Mouse (Mus musculus) olfactory bulb, adult 2 months (tissue): ENCODE measurements at regions not wholly inside any gene's neighbourhood (a gene's known extent, or its start where the extent isn't known, plus 50 kb on each side); places are given as distances from the start of the nearest gene placed in this dataset.

ENCODE experiments used
- CTCF ChIP-seq: fragments of 200-500 bp; IDR thresholded peaks from 2 replicates; pipeline ENCODE4 v1.5.1; 2012; ENCODE audit warnings: low read depth, mild to moderate bottlenecking, low read length, moderate library complexity; ENCODE audit not compliant: insufficient read depth
- POLR2A ChIP-seq: fragments of 200-500 bp; IDR thresholded peaks from 2 replicates; pipeline ENCODE4 v1.6.1; 2012; ENCODE audit warnings: mild to moderate bottlenecking, low read depth, low read length, moderate library complexity; ENCODE audit not compliant: insufficient read depth

- TF ChIP-seq CTCF (no peak), POLR2A (no peak)
Measured at GRCm38 (mm10) chr16:12521711-12522476, 538.0 kb downstream of the Shisa9 start.
